Mouse (Mus musculus) MEL (cell line): Measurements from ENCODE around the gene Ptgir. TPM values are rescaled to one million over a fixed set of nuclear protein-coding genes. Genes with fewer than 3 reads are reported as not detected.

ENCODE experiments used
- DNase-seq: peaks from one replicate; pipeline ENCODE4 v3.0.0; 2011; ENCODE audit warnings: low read depth, low spot score
- H3K27ac ChIP-seq: 2 replicates; pipeline ENCODE4 v1.5.1; 2012; ENCODE audit warnings: low read depth, mild to moderate bottlenecking, control low read depth, low read length, moderate library complexity; ENCODE audit not compliant: control insufficient read depth
- H3K27me3 ChIP-seq, 2 experiments: fragments of 150-350 bp in 1 of 2; sonication (generic) in 1 of 2; 2 replicates each; pipeline ENCODE4 v1.6.1; 2012; ENCODE audit warnings: low read length in 2 of 2, mild to moderate bottlenecking in 2 of 2, improper control_type of control experiment in 1 of 2, moderate library complexity in 1 of 2; ENCODE audit not compliant: insufficient read depth in 2 of 2, control insufficient read depth in 1 of 2
- H3K36me3 ChIP-seq, 2 experiments: 2 replicates each; pipeline ENCODE4 v1.6.1; 2012 to 2014; ENCODE audit warnings: low read length in 2 of 2, improper control_type of control experiment in 1 of 2, inconsistent platforms in 1 of 2, mild to moderate bottlenecking in 1 of 2; ENCODE audit not compliant: insufficient read depth in 2 of 2, control insufficient read depth in 1 of 2
- H3K4me1 ChIP-seq, 2 experiments: fragments of 150-350 bp in 1 of 2; sonication (generic) in 1 of 2; 2 replicates each; pipeline ENCODE4 v1.6.1; 2012; ENCODE audit warnings: low read length in 2 of 2, improper control_type of control experiment in 1 of 2, mild to moderate bottlenecking in 1 of 2; ENCODE audit not compliant: insufficient read depth in 2 of 2, control insufficient read depth in 1 of 2
- H3K4me3 ChIP-seq, 2 experiments: fragments of 150-350 bp in 1 of 2; sonication (generic) in 1 of 2; 2 replicates each; pipeline ENCODE4 v1.5.1; 2012; ENCODE audit warnings: low read depth in 2 of 2, low read length in 2 of 2, mild to moderate bottlenecking in 2 of 2, moderate library complexity in 2 of 2, control low read depth in 1 of 2, improper control_type of control experiment in 1 of 2; ENCODE audit not compliant: control insufficient read depth in 1 of 2, insufficient read depth in 1 of 2
- H3K79me2 ChIP-seq: 2 replicates; pipeline ENCODE4 v1.6.1; 2012; ENCODE audit warnings: mild to moderate bottlenecking, low read length, moderate library complexity; ENCODE audit not compliant: control insufficient read depth, poor library complexity, insufficient read depth
- H3K9ac ChIP-seq: 2 replicates; pipeline ENCODE4 v1.6.1; 2012; ENCODE audit warnings: low read depth, mild to moderate bottlenecking, control low read depth, low read length, moderate library complexity; ENCODE audit not compliant: control insufficient read depth, poor library complexity, severe bottlenecking
- H3K9me3 ChIP-seq: fragments of 150-350 bp; sonication (generic); replicated peaks from 2 replicates; pipeline ENCODE4 v1.6.1; 2012; ENCODE audit warnings: mild to moderate bottlenecking, low read length, improper control_type of control experiment, moderate library complexity; ENCODE audit not compliant: insufficient read depth
- CHD1 ChIP-seq: IDR thresholded peaks from 2 replicates; pipeline ENCODE4 v1.6.1; 2012; ENCODE audit warnings: low read depth, mild to moderate bottlenecking, inconsistent platforms, low read length, improper control_type of control experiment
- CTCF ChIP-seq, 3 experiments: IDR thresholded peaks in 2 of 3; conservative IDR thresholded peaks in 1 of 3; 2 replicates each; pipeline ENCODE4 v1.5.1; 2011 to 2012; ENCODE audit warnings: low read length in 3 of 3, low read depth in 2 of 3, mild to moderate bottlenecking in 2 of 3, improper control_type of control experiment in 1 of 3, inconsistent platforms in 1 of 3, mixed read lengths in 1 of 3, moderate library complexity in 1 of 3; ENCODE audit not compliant: control insufficient read depth in 1 of 3, insufficient read depth in 1 of 3, poor library complexity in 1 of 3, severe bottlenecking in 1 of 3
- ELF1 ChIP-seq: IDR thresholded peaks from 2 replicates; pipeline ENCODE4 v1.6.1; 2014; ENCODE audit warnings: low read depth, mild to moderate bottlenecking, inconsistent platforms, low read length, improper control_type of control experiment, moderate library complexity
- EP300 ChIP-seq, 2 experiments: IDR thresholded peaks; 2 replicates each; pipeline ENCODE4 v1.6.1; 2011; ENCODE audit warnings: improper control_type of control experiment in 2 of 2, low read length in 2 of 2, low read depth in 1 of 2, mild to moderate bottlenecking in 1 of 2
- GABPA ChIP-seq: IDR thresholded peaks from 2 replicates; pipeline ENCODE4 v1.6.1; 2012; ENCODE audit warnings: low read depth, mild to moderate bottlenecking, inconsistent platforms, low read length, improper control_type of control experiment, moderate library complexity
- HCFC1 ChIP-seq: IDR thresholded peaks from 2 replicates; pipeline ENCODE4 v1.6.1; 2012; ENCODE audit warnings: low read depth, mild to moderate bottlenecking, inconsistent platforms, low read length, improper control_type of control experiment, moderate library complexity
- MAFK ChIP-seq: IDR thresholded peaks from 2 replicates; pipeline ENCODE4 v1.6.1; 2011; ENCODE audit warnings: low read depth, mild to moderate bottlenecking, low read length, improper control_type of control experiment, borderline replicate concordance
- MAX ChIP-seq: IDR thresholded peaks from 2 replicates; pipeline ENCODE4 v1.6.1; 2011; ENCODE audit warnings: low read length, improper control_type of control experiment
- MXI1 ChIP-seq: IDR thresholded peaks from 2 replicates; pipeline ENCODE4 v1.6.1; 2011; ENCODE audit warnings: mild to moderate bottlenecking, low read depth, low read length, improper control_type of control experiment
- MYB ChIP-seq: IDR thresholded peaks from 2 replicates; pipeline ENCODE4 v1.6.1; 2011; ENCODE audit warnings: mild to moderate bottlenecking, low read depth, low read length, improper control_type of control experiment
- MYC ChIP-seq: IDR thresholded peaks from 2 replicates; pipeline ENCODE4 v1.6.1; 2011; ENCODE audit warnings: low read depth, mild to moderate bottlenecking, low read length, improper control_type of control experiment, moderate library complexity
- NELFE ChIP-seq: IDR thresholded peaks from 2 replicates; pipeline ENCODE4 v1.6.1; 2011; ENCODE audit warnings: low read depth, low read length, improper control_type of control experiment
- NRF1 ChIP-seq: IDR thresholded peaks from 2 replicates; pipeline ENCODE4 v1.6.1; 2014; ENCODE audit warnings: low read depth, mild to moderate bottlenecking, inconsistent platforms, low read length, improper control_type of control experiment, moderate library complexity; ENCODE audit not compliant: poor library complexity, insufficient read depth, severe bottlenecking
- RAD21 ChIP-seq: IDR thresholded peaks from 2 replicates; pipeline ENCODE4 v1.6.1; 2011; ENCODE audit warnings: mild to moderate bottlenecking, low read depth, low read length, improper control_type of control experiment
- SIN3A ChIP-seq: IDR thresholded peaks from 2 replicates; pipeline ENCODE4 v1.6.1; 2012; ENCODE audit warnings: low read length, improper control_type of control experiment, inconsistent platforms
- SMC3 ChIP-seq: IDR thresholded peaks from 2 replicates; pipeline ENCODE4 v1.6.1; 2011; ENCODE audit warnings: low read depth, low read length, improper control_type of control experiment
- TAL1 ChIP-seq: IDR thresholded peaks from 2 replicates; pipeline ENCODE4 v1.6.1; 2012; ENCODE audit warnings: mild to moderate bottlenecking, inconsistent platforms, low read length, moderate library complexity, mixed read lengths
- TBP ChIP-seq: IDR thresholded peaks from 2 replicates; pipeline ENCODE4 v1.8.0; 2011; ENCODE audit warnings: low read depth, low read length, improper control_type of control experiment
- TCF12 ChIP-seq: IDR thresholded peaks from 2 replicates; pipeline ENCODE4 v1.6.1; 2014; ENCODE audit warnings: low read depth, mild to moderate bottlenecking, inconsistent platforms, low read length, improper control_type of control experiment, moderate library complexity
- USF2 ChIP-seq, 2 experiments: IDR thresholded peaks; 2 replicates each; pipeline ENCODE4 v1.6.1; 2011 to 2012; ENCODE audit warnings: improper control_type of control experiment in 2 of 2, low read length in 2 of 2, borderline replicate concordance in 1 of 2, inconsistent platforms in 1 of 2, low read depth in 1 of 2, mild to moderate bottlenecking in 1 of 2; ENCODE audit not compliant: insufficient read depth in 1 of 2
- ZC3H11A ChIP-seq: IDR thresholded peaks from 2 replicates; pipeline ENCODE4 v1.6.1; 2012; ENCODE audit warnings: low read depth, mild to moderate bottlenecking, inconsistent platforms, low read length, improper control_type of control experiment
- ZKSCAN1 ChIP-seq: IDR thresholded peaks from 2 replicates; pipeline ENCODE4 v1.6.1; 2012; ENCODE audit warnings: low read depth, mild to moderate bottlenecking, inconsistent platforms, low read length, improper control_type of control experiment, moderate library complexity
- ZMIZ1 ChIP-seq: IDR thresholded peaks from 2 replicates; pipeline ENCODE4 v1.6.1; 2012; ENCODE audit warnings: low read depth, mild to moderate bottlenecking, inconsistent platforms, low read length, improper control_type of control experiment, moderate library complexity
- ZNF384 ChIP-seq: IDR thresholded peaks from 2 replicates; pipeline ENCODE4 v1.6.1; 2012; ENCODE audit warnings: low read depth, mild to moderate bottlenecking, inconsistent platforms, low read length, improper control_type of control experiment
- polyA plus RNA-seq, 2 experiments: library from polyadenylated mRNA; stranded (reverse) in 1 of 2; unstranded in 1 of 2; fragments of >175 nt in 1 of 2; fragments of >200 nt in 1 of 2; gene quantifications; 2 replicates each; pipeline versions ENCODE4 v1.2.1 to v1.2.4; 2012; ENCODE audit warnings: low replicate concordance in 2 of 2, low read depth in 1 of 2; ENCODE audit not compliant: insufficient read length in 2 of 2, insufficient read depth in 1 of 2, missing spikeins in 1 of 2
- total RNA-seq: library from RNA; depleted of rRNA; stranded (reverse); fragments of 300-350 nt; gene quantifications from 2 replicates; pipeline ENCODE4 v1.2.3, GENCODE M21; 2012

The Ptgir gene
- total and polyA plus RNA-seq, 3 experiments = 22.8 to 23.7 TPM; not detected in 1

DNA sequence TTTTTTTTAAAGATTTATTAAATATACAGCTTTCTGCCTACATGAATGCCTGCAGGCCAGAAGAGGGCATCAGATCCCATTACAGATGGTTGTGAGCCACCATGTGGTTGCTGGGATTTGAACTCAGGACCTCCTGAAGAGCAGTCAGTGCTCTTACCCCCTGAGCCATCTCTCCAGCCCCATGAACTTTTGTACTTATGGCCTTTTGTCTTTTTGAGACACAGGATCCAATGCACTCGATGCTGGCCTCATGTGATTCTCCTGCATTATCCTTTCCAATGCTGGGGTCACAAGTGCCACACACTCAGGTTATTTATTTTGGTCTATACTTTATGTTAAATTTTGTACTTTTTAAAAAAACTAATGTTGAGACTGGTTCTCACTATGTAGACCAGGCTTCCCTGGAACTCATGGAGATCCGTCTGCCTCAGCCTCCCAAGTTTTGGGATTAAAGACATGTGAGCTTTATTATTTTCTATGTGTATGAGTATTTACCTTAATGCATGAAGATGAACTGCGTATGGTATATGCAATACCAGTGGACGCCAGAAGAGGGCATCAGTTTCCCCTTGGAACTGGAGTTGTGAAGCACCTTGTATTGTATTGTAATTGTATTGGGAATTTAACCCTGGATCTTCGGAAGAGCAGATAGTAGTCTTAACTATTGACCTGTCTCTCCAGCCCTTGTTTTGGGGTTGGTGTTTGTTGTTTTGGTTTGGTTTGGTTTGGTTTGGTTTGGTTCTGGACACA is 46.2 kb upstream of the Ptgir start:
- H3K9me3 ChIP-seq = no peaks in the 10 kb centered on the region
- H3K4me3 ChIP-seq = no peak overlapping the region
- H3K27ac ChIP-seq = no peak overlapping the region
- 0 out of 4 replicates have a peak, but pooled peaks cover 0 to 3% of the 10 kb centered on the region in 2 experiments for H3K4me1 ChIP-seq
- 0 out of 4 replicates have a peak, but pooled peaks cover 0 to 2% of the 10 kb centered on the region in 2 experiments for H3K36me3 ChIP-seq
- no peaks in the 10 kb centered on the region for H3K79me2 ChIP-seq
- H3K27me3 ChIP-seq = no peaks in the 10 kb centered on the region
- TF ChIP-seq RAD21 = peak; percentile 43
- no peak for TF ChIP-seq ZMIZ1
- no peak for TF ChIP-seq NRF1
- TF ChIP-seq CTCF (IDR thresholded peaks at IDR 0.05 in 2 of 3, conservative IDR thresholded peaks at IDR 0.05 in 1 of 3; ENCODE audit: control insufficient read depth in 1 of 3, insufficient read depth in 1 of 3, low read depth in 2 of 3, low read length in 3 of 3, poor library complexity in 1 of 3, severe bottlenecking in 1 of 3) = peak; percentile 52 to 88 (median 75)
- TF ChIP-seq TBP = peak; percentile 95
- no peak for TF ChIP-seq MAX
- no peak for TF ChIP-seq NELFE
- TF ChIP-seq SMC3 = peak; percentile 71
- no peak for TF ChIP-seq GABPA
- TF ChIP-seq TCF12 = no peak
- TF ChIP-seq, all 39 proteins: peak for 4
- peak; percentile 82 for DNase-seq
- H3K9ac ChIP-seq = no peak overlapping the region

- no peak for DNase-seq
- no peak overlapping the region for H3K27ac ChIP-seq
- H3K4me1 ChIP-seq = no peaks in the 10 kb centered on the region
- no peaks in the 10 kb centered on the region for H3K36me3 ChIP-seq
- H3K9ac ChIP-seq = no peak overlapping the region
- no peaks in the 10 kb centered on the region for H3K9me3 ChIP-seq
- TF ChIP-seq TAL1 (no peak), SIN3A (no peak), GABPA (no peak), CHD1 (no peak), ZC3H11A (no peak), EP300 (IDR thresholded peaks at IDR 0.05; ENCODE audit: low read depth in 1 of 2, low read length in 2 of 2) (no peak), CTCF (IDR thresholded peaks at IDR 0.05 in 2 of 3, conservative IDR thresholded peaks at IDR 0.05 in 1 of 3; ENCODE audit: control insufficient read depth in 1 of 3, insufficient read depth in 1 of 3, low read depth in 2 of 3, low read length in 3 of 3, poor library complexity in 1 of 3, severe bottlenecking in 1 of 3) (no peak), ZKSCAN1 (no peak), ZNF384 (no peak), NELFE (no peak), USF2 (IDR thresholded peaks at IDR 0.05; ENCODE audit: borderline replicate concordance in 1 of 2, insufficient read depth in 1 of 2, low read depth in 1 of 2, low read length in 2 of 2) (no peak), MAFK (no peak), MXI1 (no peak), SMC3 (no peak), ELF1 (no peak), NRF1 (no peak), TBP (no peak), HCFC1 (no peak), MYB (no peak), MYC (no peak)
- no peaks in the 10 kb centered on the region for H3K79me2 ChIP-seq
- no peaks in the 10 kb centered on the region for H3K27me3 ChIP-seq
- no peak overlapping the region for H3K4me3 ChIP-seq
Observed at GRCm38 (mm10) chr7:16867488-16867887, 38.8 kb upstream of the Ptgir start.
